1 mouse cellular context compared by ENCODE assay signal in the genomic region with DNA sequence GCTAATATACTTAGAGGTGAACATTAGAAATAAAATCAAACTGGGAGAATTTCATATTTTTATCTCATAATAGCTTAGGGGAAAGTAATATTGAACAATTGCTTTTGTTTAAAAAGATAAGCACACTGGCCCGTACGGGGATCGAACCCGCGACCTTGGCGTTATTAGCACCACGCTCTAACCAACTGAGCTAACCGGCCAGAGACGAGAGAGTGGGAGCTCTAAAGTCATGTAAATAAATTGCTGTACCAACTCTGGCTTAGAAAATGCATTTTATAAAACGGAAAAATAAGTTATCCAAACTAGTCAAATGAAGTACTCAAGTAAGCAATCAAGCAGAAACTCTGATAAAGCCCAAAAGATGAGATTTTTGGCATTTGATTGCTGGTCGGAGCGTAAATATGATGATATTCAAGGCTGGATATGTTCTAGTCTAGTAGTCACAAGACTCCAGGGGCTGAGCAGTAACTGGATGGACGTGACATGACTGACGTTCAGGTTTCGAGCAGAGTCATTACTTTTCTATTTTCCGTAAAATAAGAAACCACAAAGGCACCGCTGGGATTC.
TF ChIP-seq lines count a peak whose summit lies in the region.

No protein-coding gene starts in this region.

TF ChIP-seq in CH12.LX, 34 proteins besides CTCF, POLR2A, EP300 and RAD21:
- no peak for TF ChIP-seq ZNF384 (IDR thresholded peaks at IDR 0.05; ENCODE audit: low read depth, low read length)
- TF ChIP-seq TCF12 (IDR thresholded peaks at IDR 0.05; ENCODE audit: low read depth, low read length) = no peak
- peak; percentile 63 for TF ChIP-seq SIN3A (IDR thresholded peaks at IDR 0.05; ENCODE audit: low read length)
- 0 out of 2 replicates have a peak, but pooled peaks have one; percentile 5 for TF ChIP-seq JUN (IDR thresholded peaks at IDR 0.05; ENCODE audit: insufficient read depth, low read depth, low read length)
- 0 out of 2 replicates have a peak, but pooled peaks have one; percentile 40 for TF ChIP-seq ETS1 (conservative IDR thresholded peaks at IDR 0.05; ENCODE audit: low read depth, low read length)
- no peak for TF ChIP-seq GABPA (IDR thresholded peaks at IDR 0.05; ENCODE audit: insufficient replicate concordance, low read depth, low read length)
- no peak for TF ChIP-seq ZC3H11A (IDR thresholded peaks at IDR 0.05; ENCODE audit: low read depth, low read length)
- TF ChIP-seq PAX5 (IDR thresholded peaks at IDR 0.05; ENCODE audit: low read length) = no peak
- TF ChIP-seq MXI1 (IDR thresholded peaks at IDR 0.05; ENCODE audit: low read depth, low read length) = 0 out of 2 replicates have a peak, but pooled peaks have one; percentile 18
- no peak for TF ChIP-seq USF2 (conservative IDR thresholded peaks at IDR 0.05; ENCODE audit: low read depth, low read length)
- peak; percentile 95 for TF ChIP-seq ELF1 (IDR thresholded peaks at IDR 0.05; ENCODE audit: low read depth, low read length)
- no peak for TF ChIP-seq SMC3 (IDR thresholded peaks at IDR 0.05; ENCODE audit: low read depth, low read length)
- no peak for TF ChIP-seq USF1 (IDR thresholded peaks at IDR 0.05; ENCODE audit: low read depth, low read length)
- TF ChIP-seq IRF4 (IDR thresholded peaks at IDR 0.05; ENCODE audit: low read depth, low read length) = 0 out of 2 replicates have a peak, but pooled peaks have one; percentile 7
- TF ChIP-seq UBTF (IDR thresholded peaks at IDR 0.05; ENCODE audit: low read depth, low read length) = no peak
- peak; percentile 99 for TF ChIP-seq TBP (conservative IDR thresholded peaks at IDR 0.05; ENCODE audit: low read depth, low read length)
- no peak for TF ChIP-seq ZMIZ1 (IDR thresholded peaks at IDR 0.05; ENCODE audit: low read depth, low read length)
- peak; percentile 81; the same call in 1 of the 2 replicates for TF ChIP-seq KAT2A (IDR thresholded peaks at IDR 0.05; ENCODE audit: insufficient replicate concordance, low read length)
- TF ChIP-seq CHD1 (IDR thresholded peaks at IDR 0.05; ENCODE audit: low read depth, low read length) = no peak
- TF ChIP-seq MAFK (IDR thresholded peaks at IDR 0.05; ENCODE audit: insufficient replicate concordance, low read length) = peak; percentile 97
- TF ChIP-seq POLR2AphosphoS2 (IDR thresholded peaks at IDR 0.05; ENCODE audit: low read depth, low read length) = no peak
- TF ChIP-seq BHLHE40 (IDR thresholded peaks at IDR 0.05; ENCODE audit: low read depth, low read length) = peak; percentile 92
- no peak for TF ChIP-seq NELFE (IDR thresholded peaks at IDR 0.05; ENCODE audit: low read depth, low read length)
- no peak for TF ChIP-seq RCOR1 (conservative IDR thresholded peaks at IDR 0.05; ENCODE audit: low read depth, low read length)
- TF ChIP-seq HCFC1 (IDR thresholded peaks at IDR 0.05; ENCODE audit: low read depth, low read length) = peak; percentile 44; the same call in 1 of the 2 replicates
- peak; percentile 65; the same call in 1 of the 2 replicates for TF ChIP-seq NRF1 (IDR thresholded peaks at IDR 0.05; ENCODE audit: low read depth, low read length)
- peak; percentile 84; the same call in 1 of the 2 replicates for TF ChIP-seq E2F4 (IDR thresholded peaks at IDR 0.05; ENCODE audit: insufficient replicate concordance, low read depth, low read length)
- no peak for TF ChIP-seq MYC (IDR thresholded peaks at IDR 0.05; ENCODE audit: low read depth, low read length)
- no peak for TF ChIP-seq CHD2 (IDR thresholded peaks at IDR 0.05; ENCODE audit: low read length)
- no peak for TF ChIP-seq MAX (IDR thresholded peaks at IDR 0.05; ENCODE audit: low read length)
TF ChIP-seq in CH12.LX: peak in this region for 13.
